Mouse (Mus musculus) adrenal gland, adult 2 months (tissue): ENCODE results near the gene Ring1. TPM values are rescaled to one million over a fixed set of nuclear protein-coding genes. Genes with fewer than 3 reads are reported as not detected.
"Not testable (repeated sequence)": the region's sequence is repeated elsewhere in the genome, so short reads cannot be mapped to it uniquely, and the experiment has no call there.

Experiments
- DNase-seq: peaks from one replicate; pipeline ENCODE4 v3.0.0; 2021
- polyA plus RNA-seq: library from polyadenylated mRNA; depleted of rRNA; stranded (reverse); fragments of >200 nt; gene quantifications from 2 replicates; pipeline ENCODE4 v1.2.3, GENCODE M21; 2012
- total RNA-seq, 2 experiments: library from RNA; stranded (reverse); gene quantifications; 2 replicates each; pipeline ENCODE4 v1.2.3; 2021

The Ring1 gene
- total and polyA plus RNA-seq, 3 experiments, result 41.4 to 70.0 (median 57.0) TPM

- peak; percentile 9 for DNase-seq
These were observed 4.8 kb upstream of the Ring1 start for GRCm38 (mm10) chr17:34029150-34029889.

- DNase-seq, result peak; percentile 17
These were observed 4.1 kb upstream of the Ring1 start for GRCm38 (mm10) chr17:34028501-34029149.

- DNase-seq, result peak; percentile 97
These were observed 3.3 kb upstream of the Ring1 start, which contains the start of gene H2-Ke6 for GRCm38 (mm10) chr17:34027656-34028223. Gene H2-Ke6 (minus strand): TSS chr17:34028060.

- peak; percentile 81 for DNase-seq
These were observed 2.6 kb upstream of the Ring1 start for GRCm38 (mm10) chr17:34026917-34027655.

GRCm38 (mm10) chr17:34026221-34026620 is 1.7 kb upstream of the Ring1 start:
- no peak for DNase-seq

- peak; percentile 26 for DNase-seq
These were observed 1.3 kb upstream of the Ring1 start for GRCm38 (mm10) chr17:34025756-34026151.

- DNase-seq, result peak; percentile 18
These were observed 628 bp upstream of the Ring1 start for GRCm38 (mm10) chr17:34024861-34025755.

- DNase-seq, result no peak
These were observed 802 bp downstream of the Ring1 start for GRCm38 (mm10) chr17:34023678-34024077.

GRCm38 (mm10) chr17:34022987-34023386 is 1.5 kb downstream of the Ring1 start:
- no peak for DNase-seq

- DNase-seq, result no peak
These were observed 2.1 kb downstream of the Ring1 start for GRCm38 (mm10) chr17:34022414-34022783.

GRCm38 (mm10) chr17:34021539-34022413 is 2.7 kb downstream of the Ring1 start:
- no peak for DNase-seq

GRCm38 (mm10) chr17:34013436-34013835 is 11.0 kb downstream of the Ring1 start:
- DNase-seq, result no peak

GRCm38 (mm10) chr17:34010156-34010555 is 14.3 kb downstream of the Ring1 start:
- no peak for DNase-seq

- no peak for DNase-seq
These were observed 17.9 kb downstream of the Ring1 start for GRCm38 (mm10) chr17:34006570-34006969.

- no peak for DNase-seq
These were observed 21.1 kb downstream of the Ring1 start for GRCm38 (mm10) chr17:34003426-34003825.

GRCm38 (mm10) chr17:34000796-34001195 is 23.7 kb downstream of the Ring1 start:
- not testable (repeated sequence) for DNase-seq

- DNase-seq, result peak; percentile 95
These were observed 24.3 kb downstream of the Ring1 start, which contains the start of gene H2-K1 for GRCm38 (mm10) chr17:34000150-34000537. Gene H2-K1 (minus strand): TSS chr17:34000347.

- peak; percentile 64 for DNase-seq
These were observed 24.9 kb downstream of the Ring1 start for GRCm38 (mm10) chr17:33999341-34000149.

GRCm38 (mm10) chr17:33998697-33999096 is 25.8 kb downstream of the Ring1 start:
- DNase-seq, result not testable (repeated sequence)
